Mouse (Mus musculus) urinary bladder, postnatal 25 days (tissue): ENCODE results near the gene U2surp.
"Not testable (repeated sequence)": the region's sequence is repeated elsewhere in the genome, so short reads cannot be mapped to it uniquely, and the experiment has no call there.

ENCODE experiments used
- DNase-seq: peaks from one replicate; pipeline ENCODE4 v3.0.0; 2022; ENCODE audit warnings: low spot score

The U2surp gene

DNA sequence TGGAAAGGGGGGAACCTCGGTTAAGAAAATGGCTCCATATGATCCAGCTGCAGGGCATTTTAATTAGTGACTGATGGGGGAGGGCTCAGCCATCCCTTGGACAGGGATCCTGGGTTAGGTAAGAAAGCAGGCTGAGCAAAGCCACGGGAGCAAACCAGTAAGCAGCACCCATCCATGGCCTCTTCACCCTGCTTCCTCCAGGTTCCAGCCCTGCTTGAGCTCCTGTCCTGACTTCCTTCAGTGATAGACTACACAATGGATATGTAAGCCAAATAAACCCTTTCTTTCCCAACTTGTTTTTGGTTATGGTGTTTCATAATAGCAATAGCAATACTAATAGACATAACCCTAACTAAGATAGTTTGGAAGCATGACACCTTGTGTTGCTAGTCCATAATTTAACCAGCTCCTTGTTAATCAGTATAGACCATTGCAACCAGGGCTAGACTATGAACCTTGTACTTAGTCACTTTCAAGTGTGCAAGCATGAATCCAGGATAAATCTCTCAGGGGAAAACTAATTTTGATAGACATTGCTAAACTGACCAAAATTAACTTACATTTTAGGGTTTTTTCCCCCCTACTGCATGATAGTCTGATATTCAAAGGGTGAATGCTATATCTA lies 27.5 kb upstream of the U2surp start:
- no peak for DNase-seq

DNA sequence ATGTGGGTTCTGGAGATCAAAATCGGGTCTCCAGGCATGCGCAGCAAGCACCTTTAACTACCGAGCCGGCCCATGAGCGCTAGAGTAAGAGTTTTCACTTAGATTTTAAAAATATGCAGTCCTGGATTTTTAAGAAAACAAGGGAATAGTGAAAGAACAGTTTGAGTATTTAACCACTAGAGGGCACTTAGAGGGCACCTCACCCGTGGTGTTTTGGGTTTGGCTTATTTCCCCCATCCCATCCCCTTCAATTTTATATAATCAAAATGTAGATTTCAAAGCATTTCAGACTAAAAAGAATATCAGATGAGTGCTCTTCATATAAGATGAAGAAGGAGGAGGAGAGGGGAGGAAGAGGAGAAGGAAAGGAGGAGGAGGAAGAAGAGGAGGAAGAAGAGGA lies 22.0 kb upstream of the U2surp start:
- no peak for DNase-seq

- no peak for DNase-seq
Observed at GRCm38 (mm10) chr9:95531144-95531543, 19.3 kb upstream of the U2surp start.

DNA sequence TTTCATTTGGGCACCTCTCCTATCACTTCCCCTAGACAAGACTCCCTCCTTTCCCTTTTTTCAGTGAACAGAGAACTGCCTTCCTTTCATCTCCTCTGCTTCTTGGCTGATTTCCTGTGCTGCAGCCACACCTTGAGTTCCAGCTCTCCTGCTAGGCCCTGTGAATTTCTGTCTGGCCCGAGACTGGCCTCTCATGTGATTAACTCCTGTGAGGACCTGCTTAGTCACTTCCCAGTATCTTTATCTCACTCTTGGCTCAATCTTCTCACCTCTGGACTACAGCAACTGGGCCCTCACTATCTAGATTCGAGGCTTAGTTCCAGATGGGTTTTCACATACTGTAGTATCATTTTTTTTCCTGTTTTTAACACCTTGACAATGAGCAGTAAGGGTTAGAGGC lies 15.9 kb upstream of the U2surp start:
- DNase-seq: no peak

GRCm38 (mm10) chr9:95525961-95526360 lies 14.2 kb upstream of the U2surp start:
- no peak for DNase-seq

- no peak for DNase-seq
Observed at GRCm38 (mm10) chr9:95525376-95525775, 13.6 kb upstream of the U2surp start.

GRCm38 (mm10) chr9:95522561-95522960 lies 10.8 kb upstream of the U2surp start:
- DNase-seq: no peak

DNA sequence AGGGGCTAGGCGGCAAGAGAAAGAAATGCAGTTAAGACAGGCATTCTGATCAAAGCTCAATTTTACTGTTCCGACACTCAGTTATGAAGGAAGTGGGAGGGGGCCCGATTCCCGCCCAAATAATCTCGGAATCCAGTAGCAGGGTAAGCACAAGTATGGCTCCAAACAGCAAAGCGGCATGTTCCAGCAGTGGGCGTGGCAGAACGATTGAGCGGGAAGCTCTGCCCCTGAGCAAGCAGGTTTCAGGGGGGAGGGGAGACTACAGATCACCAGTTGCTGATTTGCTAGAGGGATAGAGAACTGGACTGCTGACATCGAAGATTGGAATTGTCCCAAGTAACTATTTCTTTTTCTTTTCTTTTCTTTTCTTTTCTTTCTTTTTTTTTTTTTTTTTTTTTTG lies 9.8 kb upstream of the U2surp start:
- DNase-seq: peak; percentile 6

GRCm38 (mm10) chr9:95521031-95521430 lies 9.2 kb upstream of the U2surp start:
- DNase-seq: no peak

DNA sequence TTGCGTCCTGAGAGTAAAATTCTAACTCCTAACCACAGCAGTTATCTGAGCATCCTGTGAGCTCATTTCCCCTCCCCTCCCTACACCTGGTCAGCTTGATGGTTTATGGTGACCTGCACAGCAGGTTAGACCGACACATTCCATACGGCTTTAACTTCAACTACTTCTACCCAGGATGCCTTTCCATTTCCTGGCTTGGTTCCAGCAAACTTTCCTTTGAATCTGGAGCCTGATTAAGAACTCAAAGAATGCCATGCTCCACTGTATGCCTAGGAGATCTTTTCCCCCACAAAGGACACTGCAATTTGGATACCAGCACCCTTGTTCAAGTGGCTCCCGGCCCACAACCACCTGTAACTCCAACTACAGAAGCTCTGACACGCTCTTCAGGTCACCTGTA lies 8.8 kb upstream of the U2surp start:
- no peak for DNase-seq

- not testable (repeated sequence) for DNase-seq
Observed at GRCm38 (mm10) chr9:95514361-95514760, 2.6 kb upstream of the U2surp start.

DNA sequence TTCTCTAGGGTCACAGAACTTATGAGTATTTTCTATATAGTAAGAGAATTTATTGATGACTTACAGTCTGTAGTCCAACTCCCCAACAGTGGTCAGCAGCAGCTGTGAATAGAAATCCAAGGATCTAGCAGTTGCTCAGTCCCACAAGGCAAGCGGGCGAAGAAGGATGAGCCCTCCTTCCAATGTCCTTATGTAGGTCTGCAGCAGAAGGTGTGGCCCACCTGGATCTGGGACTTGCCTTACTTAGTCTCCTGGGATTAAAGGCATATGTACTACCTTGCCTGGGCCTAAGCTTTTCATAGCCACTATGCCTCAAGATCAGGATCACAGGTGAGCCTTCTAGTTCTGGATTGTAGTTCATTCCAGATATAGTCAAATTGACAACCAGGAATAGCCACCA lies 2.0 kb upstream of the U2surp start:
- DNase-seq: no peak

DNA sequence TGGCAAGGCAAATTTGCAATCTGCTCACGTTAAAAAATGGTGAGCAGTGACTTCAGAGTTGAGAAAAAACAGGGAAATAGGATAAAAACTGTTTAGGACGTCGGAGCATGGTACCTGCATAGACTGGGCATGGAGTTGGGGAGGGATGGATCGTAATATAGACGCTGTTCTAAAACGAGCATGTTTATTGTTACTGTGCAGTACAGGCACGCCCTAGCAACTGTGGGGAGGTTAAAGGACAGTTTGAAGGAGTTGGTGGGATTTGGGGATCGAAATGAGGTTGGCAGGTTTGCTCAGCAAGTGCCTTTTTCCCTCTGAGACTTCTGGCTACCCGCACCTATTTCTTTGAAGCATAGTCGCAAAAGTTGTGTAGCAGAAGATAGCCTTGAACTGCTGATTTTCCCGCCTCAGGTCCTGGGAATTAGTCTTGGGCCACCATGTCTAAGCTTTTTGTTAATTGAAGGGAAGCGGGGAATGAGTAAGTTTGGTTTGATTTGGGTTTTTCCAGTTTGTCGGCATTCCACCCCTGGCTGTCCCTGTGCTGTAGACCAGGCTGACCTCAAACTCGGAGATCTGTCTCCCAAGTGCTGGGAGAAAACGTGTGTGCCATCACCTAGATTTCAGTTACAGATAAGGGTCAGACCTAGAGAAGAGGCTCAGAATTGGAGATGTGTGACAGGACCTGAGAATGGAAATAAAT lies 685 bp upstream of the U2surp start:
- DNase-seq: peak; percentile 14

DNA sequence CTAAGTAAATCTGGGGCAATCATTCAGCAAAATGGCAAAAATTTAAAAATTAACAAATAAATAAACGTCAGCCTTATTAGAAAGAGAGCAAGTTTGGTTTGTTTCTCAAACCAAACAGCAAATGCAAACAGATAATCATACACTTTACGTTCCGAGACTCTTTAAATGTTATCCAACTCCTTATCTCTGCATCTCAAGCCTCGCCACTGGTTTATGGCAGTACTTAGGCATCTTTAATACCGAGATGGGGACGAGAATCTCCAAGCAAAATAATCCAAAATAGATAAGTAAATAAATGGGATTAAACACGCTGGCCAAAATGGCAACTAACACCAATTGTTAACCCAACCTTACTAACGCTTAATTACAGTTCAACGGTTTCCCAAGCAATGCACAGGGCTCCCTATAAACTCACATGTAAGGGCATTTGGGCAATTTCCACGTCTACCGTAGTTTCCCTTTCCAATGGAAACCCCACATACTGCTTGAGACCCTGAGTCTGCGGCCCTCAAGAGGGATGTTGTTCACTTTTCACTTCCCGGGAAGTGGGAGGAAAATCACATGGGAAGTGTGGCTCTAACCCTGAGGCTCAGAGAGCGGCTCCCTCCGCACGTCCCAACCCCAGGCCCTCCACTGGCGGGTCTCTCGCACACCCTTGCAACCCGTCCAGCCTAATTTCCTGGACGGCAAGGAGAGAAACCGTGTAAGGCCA lies 947 bp downstream of the U2surp start:
- no peak for DNase-seq

- DNase-seq: no peak
Observed at GRCm38 (mm10) chr9:95505666-95506065, 6.1 kb downstream of the U2surp start.

- DNase-seq: no peak
Observed at GRCm38 (mm10) chr9:95499848-95500247, 11.9 kb downstream of the U2surp start.

GRCm38 (mm10) chr9:95495038-95495437 lies 16.8 kb downstream of the U2surp start:
- no peak for DNase-seq

GRCm38 (mm10) chr9:95493393-95493792 lies 18.4 kb downstream of the U2surp start:
- no peak for DNase-seq

DNA sequence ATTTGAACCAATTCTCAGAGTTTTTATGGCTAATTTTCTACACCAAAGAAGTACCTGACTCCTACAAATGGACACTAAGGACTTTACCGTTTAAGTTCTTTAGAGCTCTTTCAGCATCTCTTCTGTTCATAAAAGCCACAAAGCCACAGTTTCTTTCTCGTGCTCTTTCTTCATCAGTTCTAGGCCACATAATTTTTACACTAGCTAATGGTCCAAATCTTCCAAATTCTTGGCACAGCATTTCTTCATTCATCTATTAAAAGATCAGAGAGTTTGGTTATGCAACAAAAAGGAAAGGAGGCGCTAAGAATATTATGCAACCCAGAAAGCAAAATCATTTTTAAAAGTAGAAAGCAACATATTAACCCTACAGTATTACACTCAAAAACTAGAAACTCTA lies 21.8 kb downstream of the U2surp start:
- no peak for DNase-seq

DNA sequence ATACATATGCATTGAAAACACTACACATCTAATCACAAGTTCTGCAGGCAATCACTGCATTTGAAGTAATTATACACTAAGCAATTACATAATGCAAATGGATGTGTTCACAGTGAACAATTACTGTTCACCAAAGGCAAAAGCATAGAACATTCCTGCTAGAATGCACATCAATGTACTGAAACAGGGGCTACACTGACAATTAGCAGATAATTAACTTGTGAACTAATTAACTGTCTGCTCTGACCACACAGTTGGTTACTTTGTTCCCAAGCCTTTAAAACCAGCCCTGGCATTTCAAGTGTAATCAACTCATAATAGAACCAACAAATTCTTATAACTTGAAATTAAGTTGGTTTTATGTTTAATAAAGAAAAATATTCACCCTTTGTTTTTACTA lies 22.9 kb downstream of the U2surp start:
- no peak for DNase-seq

- DNase-seq: no peak
Observed at GRCm38 (mm10) chr9:95479981-95480380, 31.8 kb downstream of the U2surp start.

DNA sequence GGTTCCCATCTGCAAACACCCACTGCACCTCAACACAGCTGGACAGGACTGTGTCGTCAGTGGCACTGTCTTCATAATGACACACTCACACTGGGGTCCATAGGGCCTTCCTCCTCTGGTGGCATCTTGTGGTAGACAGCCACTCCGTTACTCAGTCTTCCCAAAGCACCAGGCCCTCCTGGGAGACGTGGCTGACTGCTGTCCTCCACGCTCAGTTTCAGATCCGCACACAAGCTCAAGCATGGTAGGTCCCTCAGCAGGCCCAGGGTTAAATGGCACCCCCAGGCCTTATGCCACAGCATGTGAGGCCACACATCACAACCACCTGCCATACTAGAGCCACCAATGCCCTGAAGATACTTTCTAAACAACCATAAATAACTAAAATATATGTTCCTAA lies 33.4 kb downstream of the U2surp start:
- no peak for DNase-seq

- DNase-seq: no peak
Observed at GRCm38 (mm10) chr9:95472926-95473325, 38.9 kb downstream of the U2surp start.
